Mouse (Mus musculus): ENCODE results near the gene Csnk2a1. TPM values are rescaled to one million over a fixed set of nuclear protein-coding genes. Genes with fewer than 3 reads are reported as not detected.

The Csnk2a1 gene
- polyA plus RNA-seq, 1 experiment from 2014 or later = 93.0 TPM

- 71% methylated on average over 2 of the region's 2 CpGs for WGBS
- no peak for ATAC-seq (ENCODE audit: insufficient number of reproducible peaks, low FRiP score, low TSS enrichment, low read depth)
These were observed 76.2 kb downstream of the Csnk2a1 start for GRCm38 (mm10) chr2:152302862-152303261.

DNA sequence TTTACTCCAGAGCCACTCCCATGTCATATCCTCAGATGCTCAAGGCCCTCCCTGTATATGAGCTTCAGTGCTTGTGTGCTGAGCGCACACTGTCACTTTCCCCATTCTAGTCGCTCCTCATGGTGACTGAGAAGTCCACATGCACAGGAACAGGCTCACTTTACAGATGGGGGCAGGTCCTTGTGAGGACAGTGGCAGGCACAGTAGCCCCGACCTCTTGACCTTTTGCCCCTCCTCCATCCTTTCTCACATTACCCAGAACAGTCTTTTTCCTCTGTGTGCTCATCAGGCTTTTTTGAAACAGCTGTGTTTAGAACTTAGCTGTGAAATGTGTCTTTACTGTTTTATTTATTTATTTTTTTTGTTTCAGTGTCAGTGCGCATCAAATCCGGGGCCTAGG is 77.1 kb downstream of the Csnk2a1 start:
- 59% methylated on average over 5 of the region's 5 CpGs for WGBS
- Histone ChIP-seq H3K4me2 (no peak overlapping the region), H3K9me3 (no peaks in the 10 kb centered on the region), H3K4me3 (no peak overlapping the region), H3K36me3 (peaks cover 68% of the 10 kb centered on the region), H3K9ac (no peak overlapping the region), H3K27me3 (no peaks in the 10 kb centered on the region), H3K27ac (no peak overlapping the region), H3K4me1 (no peaks in the 10 kb centered on the region)
- ATAC-seq (ENCODE audit: insufficient number of reproducible peaks, low FRiP score, low TSS enrichment, low read depth) = no peak

More at GRCm38 (mm10) chr2:152302862-152303261, 76.2 kb downstream of the Csnk2a1 start:
- peaks cover 63% of the 10 kb centered on the region for H3K36me3 ChIP-seq
- H3K4me2 ChIP-seq = no peak overlapping the region
- no peak overlapping the region for H3K27ac ChIP-seq
- H3K4me3 ChIP-seq = no peak overlapping the region
- H3K27me3 ChIP-seq = no peaks in the 10 kb centered on the region
- H3K9me3 ChIP-seq = no peaks in the 10 kb centered on the region
- H3K9ac ChIP-seq = no peak overlapping the region
- no peaks in the 10 kb centered on the region for H3K4me1 ChIP-seq

DNA sequence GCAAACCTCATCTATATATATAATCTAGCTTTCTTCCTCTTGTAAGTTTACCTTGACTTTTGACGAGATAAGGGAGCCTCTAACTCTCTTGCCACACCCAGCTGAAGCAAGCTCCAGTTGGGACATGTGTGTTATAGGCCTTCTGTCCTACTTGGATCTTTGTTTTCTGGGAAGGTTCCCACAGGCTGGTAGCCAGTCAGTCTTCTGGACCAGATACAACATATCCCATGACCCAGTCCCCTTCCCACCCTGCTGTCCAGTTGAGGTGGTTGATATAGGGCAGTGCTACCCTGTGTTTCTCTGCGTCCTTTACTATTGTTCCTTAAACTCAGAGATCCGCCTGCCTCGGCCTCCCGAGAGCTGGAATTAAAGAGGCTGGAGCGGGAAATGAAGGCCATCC is 78.8 kb downstream of the Csnk2a1 start:
- Histone ChIP-seq H3K4me2 (no peak overlapping the region), H3K9me3 (no peaks in the 10 kb centered on the region), H3K27me3 (no peaks in the 10 kb centered on the region), H3K9ac (no peak overlapping the region), H3K4me1 (no peaks in the 10 kb centered on the region), H3K27ac (no peak overlapping the region), H3K36me3 (peaks cover 85% of the 10 kb centered on the region), H3K4me3 (no peak overlapping the region)
- ATAC-seq (ENCODE audit: insufficient number of reproducible peaks, low FRiP score, low TSS enrichment, low read depth) = no peak
- WGBS = 94% methylated on average over 6 of the region's 6 CpGs

DNA sequence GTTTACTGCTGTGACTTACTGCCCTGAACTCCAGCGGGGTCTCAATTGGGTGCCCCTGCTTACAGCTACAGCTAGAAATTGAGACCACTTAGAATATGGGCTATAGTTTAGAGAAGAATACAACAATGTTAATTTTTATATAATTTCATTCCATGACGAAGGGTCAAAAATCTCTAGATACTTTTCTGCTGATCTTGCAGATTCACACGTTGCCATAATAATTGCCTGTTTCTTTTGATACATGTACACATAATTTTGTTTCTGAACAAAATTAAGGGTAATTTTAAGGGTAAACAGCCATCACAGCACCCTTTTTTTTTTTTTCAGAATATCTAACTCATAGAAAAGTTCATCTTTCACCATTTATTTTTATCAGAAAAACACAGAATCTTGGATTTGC is 80.5 kb downstream of the Csnk2a1 start:
- peaks cover 96% of the 10 kb centered on the region for H3K36me3 ChIP-seq
- WGBS = 89% methylated on average over 3 of the region's 3 CpGs
- ATAC-seq (ENCODE audit: insufficient number of reproducible peaks, low FRiP score, low TSS enrichment, low read depth) = no peak

DNA sequence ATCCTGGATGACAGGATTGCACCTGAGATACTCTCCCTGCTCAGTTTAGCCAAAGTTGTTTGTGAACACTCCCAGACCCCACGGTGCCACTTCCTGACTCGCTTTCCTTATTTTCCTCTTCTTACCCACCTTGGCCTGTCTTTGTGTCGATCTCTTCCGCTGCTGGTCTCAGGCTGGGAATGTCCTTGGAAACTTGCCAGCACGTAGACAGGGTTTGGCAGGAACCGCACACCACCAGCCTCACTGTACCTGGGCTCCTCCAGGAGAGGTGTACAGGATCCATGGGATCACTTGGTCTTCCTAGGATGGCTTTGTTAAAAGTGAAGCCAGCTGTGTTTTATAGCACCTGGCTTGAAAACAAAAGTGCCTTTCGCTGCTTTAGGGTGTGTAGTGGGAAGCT is 86.4 kb downstream of the Csnk2a1 start:
- 0 out of 2 replicates have a peak overlapping the region, but pooled peaks have one; percentile 22 for H3K27ac ChIP-seq
- H3K4me1 ChIP-seq = 0 out of 2 replicates have a peak, but pooled peaks cover 5% of the 10 kb centered on the region
- H3K36me3 ChIP-seq = peaks cover 98% of the 10 kb centered on the region
- H3K4me3 ChIP-seq = no peak overlapping the region
- no peak overlapping the region for H3K9ac ChIP-seq
- H3K9me3 ChIP-seq = no peaks in the 10 kb centered on the region
- no peaks in the 10 kb centered on the region for H3K27me3 ChIP-seq
- WGBS = 60% methylated on average over 7 of the region's 7 CpGs
- H3K4me2 ChIP-seq = no peak overlapping the region
- no peak for ATAC-seq (ENCODE audit: insufficient number of reproducible peaks, low FRiP score, low TSS enrichment, low read depth)

More for the DNA sequence above, 80.5 kb downstream of the Csnk2a1 start:
- no peak overlapping the region for H3K9ac ChIP-seq
- H3K27ac ChIP-seq = no peak overlapping the region
- H3K4me3 ChIP-seq = no peak overlapping the region
- H3K4me2 ChIP-seq = no peak overlapping the region
- no peaks in the 10 kb centered on the region for H3K27me3 ChIP-seq
- H3K4me1 ChIP-seq = no peaks in the 10 kb centered on the region
- H3K9me3 ChIP-seq = no peaks in the 10 kb centered on the region

- WGBS = 80% methylated on average over 6 of the region's 6 CpGs
- Histone ChIP-seq H3K27ac (no peak overlapping the region), H3K36me3 (peaks cover 98% of the 10 kb centered on the region)
These were observed 87.3 kb downstream of the Csnk2a1 start for GRCm38 (mm10) chr2:152313926-152314325.

GRCm38 (mm10) chr2:152317054-152317453 is 90.4 kb downstream of the Csnk2a1 start:
- Histone ChIP-seq H3K4me2 (no peak overlapping the region), H3K27me3 (no peaks in the 10 kb centered on the region), H3K4me3 (no peak overlapping the region), H3K4me1 (0 out of 2 replicates have a peak, but pooled peaks cover 5% of the 10 kb centered on the region), H3K36me3 (peaks cover 96% of the 10 kb centered on the region), H3K9ac (no peak overlapping the region), H3K9me3 (no peaks in the 10 kb centered on the region), H3K27ac (no peak overlapping the region)
- 85% methylated on average over 6 of the region's 6 CpGs for WGBS
- no peak for ATAC-seq (ENCODE audit: insufficient number of reproducible peaks, low FRiP score, low TSS enrichment, low read depth)

More at GRCm38 (mm10) chr2:152313926-152314325, 87.3 kb downstream of the Csnk2a1 start:
- H3K4me1 ChIP-seq = 0 out of 2 replicates have a peak, but pooled peaks cover 5% of the 10 kb centered on the region
- H3K4me3 ChIP-seq = no peak overlapping the region
- ATAC-seq (ENCODE audit: insufficient number of reproducible peaks, low FRiP score, low TSS enrichment, low read depth) = no peak
- H3K9me3 ChIP-seq = no peaks in the 10 kb centered on the region
- no peak overlapping the region for H3K4me2 ChIP-seq
- H3K27me3 ChIP-seq = no peaks in the 10 kb centered on the region
- H3K9ac ChIP-seq = no peak overlapping the region

DNA sequence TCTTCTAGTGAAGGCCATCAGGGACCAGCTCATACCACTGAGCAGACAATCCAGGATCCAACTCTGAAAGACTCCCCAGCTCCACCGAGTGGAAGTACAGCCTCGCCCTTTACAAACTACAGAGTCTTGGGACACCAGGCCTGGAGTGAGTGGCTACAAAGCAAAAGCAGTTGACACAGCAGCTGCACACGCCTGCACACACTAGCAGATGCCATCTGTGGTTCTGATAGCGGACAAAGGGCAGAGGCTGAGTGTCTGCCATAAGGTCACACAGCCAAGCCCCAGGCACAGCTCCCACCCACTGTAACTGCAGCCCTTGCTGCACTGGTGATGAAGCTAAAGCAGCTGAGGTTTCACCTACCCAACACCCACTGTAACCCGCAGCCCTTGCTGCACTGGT is 94.9 kb downstream of the Csnk2a1 start:
- 82% methylated on average over 5 of the region's 5 CpGs for WGBS
- Histone ChIP-seq H3K9ac (no peak overlapping the region), H3K9me3 (no peaks in the 10 kb centered on the region), H3K36me3 (peaks cover 97% of the 10 kb centered on the region), H3K27me3 (no peaks in the 10 kb centered on the region), H3K27ac (no peak overlapping the region), H3K4me3 (no peak overlapping the region), H3K4me1 (no peaks in the 10 kb centered on the region), H3K4me2 (no peak overlapping the region)
- ATAC-seq (ENCODE audit: insufficient number of reproducible peaks, low FRiP score, low TSS enrichment, low read depth) = peak; percentile 22; the same call in 1 of the 2 replicates

DNA sequence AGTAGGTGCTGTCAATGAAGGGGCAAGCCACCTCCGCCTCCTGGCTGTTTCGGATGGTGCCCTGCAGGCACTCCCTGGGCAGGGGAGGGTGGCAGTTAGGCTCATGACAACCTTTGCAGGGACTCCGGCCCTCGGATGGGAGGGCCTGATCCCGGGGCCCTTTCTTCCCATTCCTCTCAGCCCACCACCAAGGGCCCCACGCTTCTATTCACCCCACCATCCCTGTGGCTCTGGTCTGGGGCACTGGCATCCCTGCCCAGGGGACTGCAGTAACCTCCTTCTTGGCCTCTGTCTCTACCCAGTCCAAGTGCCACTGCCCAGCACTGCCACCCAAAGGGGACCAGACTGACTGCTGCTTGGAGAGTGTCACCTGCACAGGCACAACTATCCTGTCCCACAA is 95.6 kb downstream of the Csnk2a1 start:
- no peaks in the 10 kb centered on the region for H3K27me3 ChIP-seq
- no peak overlapping the region; the same call in 1 of the 2 replicates for H3K27ac ChIP-seq
- WGBS = 96% methylated on average over 6 of the region's 6 CpGs
- no peak overlapping the region for H3K4me2 ChIP-seq
- no peak overlapping the region for H3K4me3 ChIP-seq
- H3K9me3 ChIP-seq = no peaks in the 10 kb centered on the region
- no peaks in the 10 kb centered on the region for H3K4me1 ChIP-seq
- no peak overlapping the region for H3K9ac ChIP-seq
- no peak for ATAC-seq (ENCODE audit: insufficient number of reproducible peaks, low FRiP score, low TSS enrichment, low read depth)
- H3K36me3 ChIP-seq = peaks cover 97% of the 10 kb centered on the region

GRCm38 (mm10) chr2:152323971-152324370 is 97.3 kb downstream of the Csnk2a1 start:
- WGBS = 92% methylated on average over 14 of the region's 14 CpGs

DNA sequence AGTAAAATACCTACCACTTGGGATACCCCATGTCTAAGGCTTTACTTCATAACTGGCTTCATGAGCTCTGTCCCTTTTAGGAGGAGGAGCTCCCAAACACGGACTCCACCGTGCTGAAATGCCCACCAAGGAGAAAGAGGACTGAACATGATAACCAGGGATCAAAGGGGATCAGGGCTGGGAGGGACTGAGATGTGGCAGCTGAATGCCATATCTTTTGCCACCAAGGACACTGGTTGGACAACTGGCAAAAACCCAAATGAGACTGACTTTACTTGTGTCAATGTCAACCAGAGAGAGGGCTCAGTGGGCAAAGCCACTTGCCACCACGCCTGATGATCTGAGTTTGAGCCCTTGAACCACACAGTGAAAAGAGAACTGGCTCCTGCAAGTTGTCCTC is 98.2 kb downstream of the Csnk2a1 start:
- no peaks in the 10 kb centered on the region for H3K9me3 ChIP-seq
- 84% methylated on average over 3 of the region's 3 CpGs for WGBS
- H3K4me2 ChIP-seq = no peak overlapping the region
- H3K4me3 ChIP-seq = no peak overlapping the region
- no peak for ATAC-seq (ENCODE audit: insufficient number of reproducible peaks, low FRiP score, low TSS enrichment, low read depth)
- 0 out of 2 replicates have a peak, but pooled peaks cover 2% of the 10 kb centered on the region for H3K4me1 ChIP-seq
- H3K9ac ChIP-seq = no peak overlapping the region
- no peak overlapping the region for H3K27ac ChIP-seq
- H3K27me3 ChIP-seq = no peaks in the 10 kb centered on the region
- H3K36me3 ChIP-seq = peaks cover 91% of the 10 kb centered on the region

More at GRCm38 (mm10) chr2:152323971-152324370, 97.3 kb downstream of the Csnk2a1 start:
- H3K9ac ChIP-seq = no peak overlapping the region
- no peak overlapping the region for H3K4me2 ChIP-seq
- no peaks in the 10 kb centered on the region for H3K9me3 ChIP-seq
- no peak for ATAC-seq (ENCODE audit: insufficient number of reproducible peaks, low FRiP score, low TSS enrichment, low read depth)
- H3K4me1 ChIP-seq = 0 out of 2 replicates have a peak, but pooled peaks cover 2% of the 10 kb centered on the region
- no peak overlapping the region for H3K4me3 ChIP-seq
- peaks cover 91% of the 10 kb centered on the region for H3K36me3 ChIP-seq
- no peak overlapping the region for H3K27ac ChIP-seq
- H3K27me3 ChIP-seq = no peaks in the 10 kb centered on the region

GRCm38 (mm10) chr2:152326157-152326556 is 99.5 kb downstream of the Csnk2a1 start:
- H3K9me3 ChIP-seq = no peaks in the 10 kb centered on the region
- peaks cover 9% of the 10 kb centered on the region for H3K4me1 ChIP-seq
- 93% methylated on average over 13 of the region's 13 CpGs for WGBS
- no peaks in the 10 kb centered on the region for H3K27me3 ChIP-seq
- H3K27ac ChIP-seq = no peak overlapping the region
- H3K4me3 ChIP-seq = no peak overlapping the region
- no peak overlapping the region for H3K4me2 ChIP-seq
- H3K9ac ChIP-seq = no peak overlapping the region
- H3K36me3 ChIP-seq = peaks cover 81% of the 10 kb centered on the region
- no peak for ATAC-seq (ENCODE audit: insufficient number of reproducible peaks, low FRiP score, low TSS enrichment, low read depth)

DNA sequence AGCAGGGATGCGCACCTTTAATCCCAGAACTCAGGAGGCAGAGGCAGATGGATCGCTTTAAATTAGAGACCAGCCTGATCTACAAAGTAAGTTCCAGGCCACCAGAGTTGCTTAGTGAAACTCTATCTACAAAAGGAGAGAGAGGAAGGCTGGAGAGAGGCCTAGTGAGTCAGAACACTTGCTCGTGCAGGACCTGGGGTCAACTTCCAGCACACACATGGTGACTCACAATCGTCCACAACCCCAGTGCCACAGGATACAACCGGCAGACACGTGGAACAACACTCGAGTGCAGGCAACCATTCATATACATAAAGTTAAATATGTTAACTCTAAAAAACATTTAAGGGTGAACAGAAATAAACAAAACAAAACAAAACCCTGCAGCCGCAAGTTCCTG is 100.0 kb downstream of the Csnk2a1 start:
- peaks cover 76% of the 10 kb centered on the region for H3K36me3 ChIP-seq
- WGBS = 83% methylated on average over 8 of the region's 8 CpGs

More for the DNA sequence above, 100.0 kb downstream of the Csnk2a1 start:
- no peak for ATAC-seq (ENCODE audit: insufficient number of reproducible peaks, low FRiP score, low TSS enrichment, low read depth)
- no peaks in the 10 kb centered on the region for H3K27me3 ChIP-seq
- no peak overlapping the region for H3K27ac ChIP-seq
- peaks cover 9% of the 10 kb centered on the region for H3K4me1 ChIP-seq
- no peaks in the 10 kb centered on the region for H3K9me3 ChIP-seq
- H3K4me2 ChIP-seq = no peak overlapping the region
- no peak overlapping the region for H3K4me3 ChIP-seq
- H3K9ac ChIP-seq = no peak overlapping the region
